Mouse (Mus musculus) hindbrain, embryonic 13.5 days (tissue): Measurements from ENCODE around the gene Pnpla2. TPM values are rescaled to one million over a fixed set of nuclear protein-coding genes. Genes with fewer than 3 reads are reported as not detected.

ENCODE experiments used
- ATAC-seq: fragments of 200-750 bp; cut with Nextera tagmentation; 2 replicates; pipeline ENCODE4 v1.8.0; 2017; ENCODE audit warnings: moderate TSS enrichment; ENCODE audit not compliant: low FRiP score
- H3K27ac ChIP-seq: fragments of 300-500 bp; sonication (generic); 2 replicates; pipeline ENCODE4 v1.5.1; 2015; ENCODE audit warnings: inconsistent platforms, mild to moderate bottlenecking, moderate library complexity
- H3K27me3 ChIP-seq: fragments of 300-500 bp; sonication (generic); 2 replicates; pipeline ENCODE4 v1.6.1; 2015; ENCODE audit warnings: mild to moderate bottlenecking, inconsistent platforms
- H3K36me3 ChIP-seq: fragments of 300-500 bp; sonication (generic); 2 replicates; pipeline ENCODE4 v1.6.1; 2015; ENCODE audit warnings: mild to moderate bottlenecking, inconsistent platforms
- H3K4me1 ChIP-seq: fragments of 300-500 bp; sonication (generic); replicated peaks from 2 replicates; pipeline ENCODE4 v1.6.1; 2015; ENCODE audit warnings: inconsistent platforms
- H3K4me2 ChIP-seq: fragments of 300-500 bp; sonication (generic); 2 replicates; pipeline ENCODE4 v1.6.1; 2015; ENCODE audit warnings: inconsistent platforms, mild to moderate bottlenecking, moderate library complexity
- H3K4me3 ChIP-seq: fragments of 300-500 bp; sonication (generic); 2 replicates; pipeline ENCODE4 v1.5.1; 2015; ENCODE audit warnings: mild to moderate bottlenecking, inconsistent platforms
- H3K9ac ChIP-seq: fragments of 300-500 bp; sonication (generic); 2 replicates; pipeline ENCODE4 v1.6.1; 2015; ENCODE audit warnings: mild to moderate bottlenecking, inconsistent platforms
- H3K9me3 ChIP-seq: fragments of 300-500 bp; sonication (generic); 2 replicates; pipeline ENCODE4 v1.6.1; 2016; ENCODE audit warnings: inconsistent platforms
- WGBS: fragments of 180-500 bp; shearing (Covaris S2); methylation state at CpG from one replicate; pipeline ENCODE4 v1.1.7; 2015; 5-methylcytosine and 5-hydroxymethylcytosine counted together
- polyA plus RNA-seq: library from polyadenylated mRNA; unstranded; fragments of >200 nt; fragmentation: Nextera tagmentation; extraction: Ambion mirVana; gene quantifications from 2 replicates; pipeline ENCODE4 v1.2.1, GENCODE M21; 2015

Pnpla2 gene
- polyA plus RNA-seq, 1 experiment from 2014 or later = 18.7 TPM

- Histone ChIP-seq H3K4me2 (no peak overlapping the region), H3K27ac (no peak overlapping the region), H3K9ac (no peak overlapping the region), H3K27me3 (0 out of 2 replicates have a peak, but pooled peaks cover 6% of the 10 kb centered on the region), H3K4me1 (no peaks in the 10 kb centered on the region), H3K9me3 (no peaks in the 10 kb centered on the region), H3K4me3 (no peak overlapping the region), H3K36me3 (no peaks in the 10 kb centered on the region)
- ATAC-seq = no peak
- 86% methylated on average over 9 of the region's 9 CpGs for WGBS
These were observed 34.8 kb upstream of the Pnpla2 start for GRCm38 (mm10) chr7:141420030-141420702.

GRCm38 (mm10) chr7:141423811-141424210 lies 31.2 kb upstream of the Pnpla2 start:
- H3K27me3 ChIP-seq = 0 out of 2 replicates have a peak, but pooled peaks cover 2% of the 10 kb centered on the region
- peaks cover 9% of the 10 kb centered on the region for H3K4me1 ChIP-seq
- no peak for ATAC-seq
- peaks cover 16% of the 10 kb centered on the region for H3K36me3 ChIP-seq
- H3K27ac ChIP-seq = no peak overlapping the region
- 76% methylated on average over 4 of the region's 4 CpGs for WGBS
- H3K4me2 ChIP-seq = no peak overlapping the region
- H3K9me3 ChIP-seq = no peaks in the 10 kb centered on the region
- H3K4me3 ChIP-seq = no peak overlapping the region
- H3K9ac ChIP-seq = no peak overlapping the region

- no peaks in the 10 kb centered on the region for H3K27me3 ChIP-seq
- H3K4me1 ChIP-seq = peaks cover 28% of the 10 kb centered on the region
- peaks cover 38% of the 10 kb centered on the region for H3K36me3 ChIP-seq
- H3K9me3 ChIP-seq = no peaks in the 10 kb centered on the region
- H3K4me2 ChIP-seq = no peak overlapping the region
- 90% methylated on average over 12 of the region's 12 CpGs for WGBS
- H3K27ac ChIP-seq = no peak overlapping the region
- ATAC-seq = no peak
- H3K9ac ChIP-seq = peak overlapping the region; percentile 39; the same call in 1 of the 2 replicates
- no peak overlapping the region for H3K4me3 ChIP-seq
These were observed 27.9 kb upstream of the Pnpla2 start for GRCm38 (mm10) chr7:141426948-141427730.

- Histone ChIP-seq H3K36me3 (peaks cover 53% of the 10 kb centered on the region), H3K27ac (peak overlapping the region; percentile 85), H3K27me3 (no peaks in the 10 kb centered on the region), H3K4me1 (peaks cover 43% of the 10 kb centered on the region), H3K4me3 (peak overlapping the region; percentile 51), H3K9ac (peak overlapping the region; percentile 87), H3K4me2 (peak overlapping the region; percentile 75), H3K9me3 (no peaks in the 10 kb centered on the region)
- no peak for ATAC-seq
- WGBS = 56% methylated on average over 5 of the region's 5 CpGs
These were observed 26.3 kb upstream of the Pnpla2 start for GRCm38 (mm10) chr7:141428701-141429100.

GRCm38 (mm10) chr7:141429310-141429709 lies 25.7 kb upstream of the Pnpla2 start, which contains the start of gene Cend1:
Gene Cend1 (minus strand): TSS chr7:141429491.
- Histone ChIP-seq H3K9me3 (no peaks in the 10 kb centered on the region), H3K36me3 (peaks cover 55% of the 10 kb centered on the region), H3K4me1 (peaks cover 49% of the 10 kb centered on the region), H3K27ac (peak within 1 kb of the TSS; percentile 85), H3K9ac (peak within 1 kb of the TSS; percentile 87), H3K4me3 (peak within 1 kb of the TSS; percentile 51), H3K4me2 (peak within 1 kb of the TSS; percentile 75), H3K27me3 (no peaks in the 10 kb centered on the region)
- WGBS = 2% methylated on average over 19 of the region's 19 CpGs
- peak; percentile 81 for ATAC-seq

- H3K9ac ChIP-seq = peak overlapping the region; percentile 87
- no peaks in the 10 kb centered on the region for H3K9me3 ChIP-seq
- H3K4me3 ChIP-seq = peak overlapping the region; percentile 51
- ATAC-seq = 0 out of 2 replicates have a peak, but pooled peaks have one; percentile 3
- 64% methylated on average over 9 of the region's 9 CpGs for WGBS
- peaks cover 55% of the 10 kb centered on the region for H3K36me3 ChIP-seq
- peaks cover 56% of the 10 kb centered on the region for H3K4me1 ChIP-seq
- H3K27me3 ChIP-seq = no peaks in the 10 kb centered on the region
- peak overlapping the region; percentile 85 for H3K27ac ChIP-seq
- H3K4me2 ChIP-seq = peak overlapping the region; percentile 75
These were observed 25.0 kb upstream of the Pnpla2 start for GRCm38 (mm10) chr7:141429840-141430584.

- H3K9me3 ChIP-seq = no peaks in the 10 kb centered on the region
- ATAC-seq = no peak
- H3K4me1 ChIP-seq = peaks cover 63% of the 10 kb centered on the region
- WGBS = 97% methylated on average over 9 of the region's 9 CpGs
- no peaks in the 10 kb centered on the region for H3K27me3 ChIP-seq
- H3K9ac ChIP-seq = no peak overlapping the region
- no peak overlapping the region for H3K4me2 ChIP-seq
- H3K27ac ChIP-seq = no peak overlapping the region
- no peak overlapping the region for H3K4me3 ChIP-seq
- peaks cover 55% of the 10 kb centered on the region for H3K36me3 ChIP-seq
These were observed 24.3 kb upstream of the Pnpla2 start for GRCm38 (mm10) chr7:141430585-141431240.

GRCm38 (mm10) chr7:141431434-141432185 lies 23.4 kb upstream of the Pnpla2 start:
- no peak for ATAC-seq
- H3K27ac ChIP-seq = no peak overlapping the region
- 90% methylated on average over 19 of the region's 19 CpGs for WGBS
- H3K27me3 ChIP-seq = no peaks in the 10 kb centered on the region
- no peak overlapping the region for H3K4me2 ChIP-seq
- H3K4me3 ChIP-seq = no peak overlapping the region
- no peaks in the 10 kb centered on the region for H3K9me3 ChIP-seq
- H3K36me3 ChIP-seq = peaks cover 49% of the 10 kb centered on the region
- no peak overlapping the region for H3K9ac ChIP-seq
- H3K4me1 ChIP-seq = peaks cover 72% of the 10 kb centered on the region

GRCm38 (mm10) chr7:141432186-141432611 lies 22.8 kb upstream of the Pnpla2 start:
- Histone ChIP-seq H3K27ac (no peak overlapping the region), H3K27me3 (no peaks in the 10 kb centered on the region), H3K4me2 (no peak overlapping the region), H3K36me3 (peaks cover 43% of the 10 kb centered on the region), H3K4me3 (no peak overlapping the region), H3K9me3 (no peaks in the 10 kb centered on the region), H3K9ac (no peak overlapping the region), H3K4me1 (peaks cover 78% of the 10 kb centered on the region)
- ATAC-seq = no peak
- 84% methylated on average over 8 of the region's 8 CpGs for WGBS

GRCm38 (mm10) chr7:141432741-141433516 lies 22.1 kb upstream of the Pnpla2 start:
- Histone ChIP-seq H3K36me3 (peaks cover 38% of the 10 kb centered on the region), H3K4me2 (peak overlapping the region; percentile 77; the same call in 1 of the 2 replicates), H3K4me3 (0 out of 2 replicates have a peak overlapping the region, but pooled peaks have one; percentile 64), H3K27ac (0 out of 2 replicates have a peak overlapping the region, but pooled peaks have one; percentile 1), H3K9ac (peak overlapping the region; percentile 83), H3K27me3 (no peaks in the 10 kb centered on the region), H3K4me1 (peaks cover 82% of the 10 kb centered on the region), H3K9me3 (no peaks in the 10 kb centered on the region)
- no peak for ATAC-seq
- 85% methylated on average over 6 of the region's 6 CpGs for WGBS
